Mouse (Mus musculus) ES-E14 (cell line): ENCODE data around the gene Galnt2. TPM values are rescaled to one million over a fixed set of nuclear protein-coding genes. Genes with fewer than 3 reads are reported as not detected.

Source experiments
- DNase-seq: peaks from one replicate; pipeline ENCODE4 v3.0.0-alpha.2; 2013; ENCODE audit warnings: low read depth, low spot score
- H3K27ac ChIP-seq: 2 replicates; pipeline ENCODE4 v1.5.1; 2012; ENCODE audit warnings: low read depth, mild to moderate bottlenecking, low read length, moderate library complexity, mixed read lengths; ENCODE audit not compliant: poor library complexity, insufficient read depth, severe bottlenecking
- H3K36me3 ChIP-seq: 2 replicates; pipeline ENCODE4 v1.6.1; 2012; ENCODE audit warnings: mild to moderate bottlenecking, low read length, moderate library complexity, mixed read lengths; ENCODE audit not compliant: control insufficient read depth, poor library complexity, insufficient read depth, severe bottlenecking
- H3K4me1 ChIP-seq, 2 experiments: fragments of 150-350 bp in 1 of 2; sonication (generic) in 1 of 2; 2 replicates each; pipeline ENCODE4 v1.6.1; 2012; ENCODE audit warnings: low read length in 2 of 2, mild to moderate bottlenecking in 1 of 2, mixed read lengths in 1 of 2; ENCODE audit not compliant: control insufficient read depth in 2 of 2, insufficient read depth in 2 of 2, poor library complexity in 1 of 2
- H3K4me3 ChIP-seq, 2 experiments: fragments of 150-350 bp in 1 of 2; sonication (generic) in 1 of 2; 2 replicates each; pipeline ENCODE4 v1.5.1; 2012; ENCODE audit warnings: low read length in 2 of 2, low read depth in 1 of 2, mild to moderate bottlenecking in 1 of 2, mixed read lengths in 1 of 2; ENCODE audit not compliant: insufficient read depth in 1 of 2, poor library complexity in 1 of 2, severe bottlenecking in 1 of 2
- H3K9ac ChIP-seq: 2 replicates; pipeline ENCODE4 v1.6.1; 2012; ENCODE audit warnings: low read depth, mild to moderate bottlenecking, low read length, mixed read lengths; ENCODE audit not compliant: poor library complexity, insufficient read depth, severe bottlenecking
- H3K9me3 ChIP-seq: fragments of 150-350 bp; sonication (generic); 2 replicates; pipeline ENCODE4 v1.6.1; 2012; ENCODE audit warnings: low read depth, mild to moderate bottlenecking, low read length; ENCODE audit not compliant: control insufficient read depth, insufficient read depth
- CHD2 ChIP-seq: IDR thresholded peaks from 2 replicates; pipeline ENCODE4 v1.6.1; 2014; ENCODE audit warnings: mild to moderate bottlenecking, low read depth, low read length, inconsistent platforms
- HCFC1 ChIP-seq: IDR thresholded peaks from 2 replicates; pipeline ENCODE4 v1.6.1; 2012; ENCODE audit warnings: low read length, inconsistent platforms, borderline replicate concordance; ENCODE audit not compliant: insufficient read depth
- MAFK ChIP-seq: IDR thresholded peaks from 2 replicates; pipeline ENCODE4 v1.6.1; 2014; ENCODE audit warnings: mild to moderate bottlenecking, low read depth, low read length, inconsistent platforms; ENCODE audit not compliant: insufficient read depth
- ZC3H11A ChIP-seq: IDR thresholded peaks from 2 replicates; pipeline ENCODE4 v1.6.1; 2012; ENCODE audit warnings: low read depth, mild to moderate bottlenecking, inconsistent platforms, low read length, borderline replicate concordance
- ZNF384 ChIP-seq: IDR thresholded peaks from 2 replicates; pipeline ENCODE4 v1.6.1; 2012; ENCODE audit warnings: low read depth, low read length, inconsistent platforms
- in situ Hi-C, 2 experiments: fragments of 600-800 bp; cut with MboI; formaldehyde crosslinking; loops; one replicate each; pipeline ENCODE4 v1.15.1; 2025; ENCODE audit warnings: low sequenced_read_pairs in 2 of 2, inconsistent platforms in 1 of 2; ENCODE audit not compliant: unreplicated experiment in 2 of 2
- total RNA-seq: library from RNA; depleted of rRNA; stranded (reverse); fragments of 300-350 nt; gene quantifications from 2 replicates; pipeline ENCODE4 v1.2.3, GENCODE M21; 2012

Galnt2 gene
- total RNA-seq, 1 experiment: 45.6 TPM

GRCm38 (mm10) chr8:124281700-124282541 lies 50.7 kb downstream of the Galnt2 start:
- TF ChIP-seq ZNF384 (no peak), CHD2 (no peak), MAFK (no peak), ZC3H11A (no peak), HCFC1 (no peak)
- H3K9me3 ChIP-seq: no peaks in the 10 kb centered on the region
- H3K4me3 ChIP-seq: no peak overlapping the region
- no peak for DNase-seq
- peaks cover 6 to 33% of the 10 kb centered on the region in 2 experiments; a peak in 2 of 4 replicates for H3K4me1 ChIP-seq
- no peak overlapping the region for H3K27ac ChIP-seq
- in situ Hi-C loops: no loop called here
- H3K36me3 ChIP-seq: no peaks in the 10 kb centered on the region
- no peak overlapping the region for H3K9ac ChIP-seq

GRCm38 (mm10) chr8:124282878-124283630 lies 51.9 kb downstream of the Galnt2 start:
- in situ Hi-C loops: no loop called here
- H3K9ac ChIP-seq: no peak overlapping the region
- H3K36me3 ChIP-seq: no peaks in the 10 kb centered on the region
- TF ChIP-seq MAFK: no peak
- no peak for TF ChIP-seq HCFC1
- no peak for TF ChIP-seq ZNF384
- TF ChIP-seq ZC3H11A: no peak
- no peak for TF ChIP-seq CHD2
- H3K9me3 ChIP-seq: no peaks in the 10 kb centered on the region
- peaks cover 6 to 35% of the 10 kb centered on the region in 2 experiments; a peak in 2 of 4 replicates for H3K4me1 ChIP-seq
- no peak overlapping the region for H3K4me3 ChIP-seq
- no peak for DNase-seq
- no peak overlapping the region for H3K27ac ChIP-seq

GRCm38 (mm10) chr8:124283644-124284332 lies 52.6 kb downstream of the Galnt2 start:
- peak; percentile 22 for DNase-seq
- in situ Hi-C loops: no loop called here
- Histone ChIP-seq H3K4me3 (no peak overlapping the region), H3K9me3 (no peaks in the 10 kb centered on the region), H3K27ac (peak overlapping the region; percentile 36; the same call in 1 of the 2 replicates), H3K9ac (no peak overlapping the region), H3K36me3 (no peaks in the 10 kb centered on the region), H3K4me1 (peaks cover 6 to 35% of the 10 kb centered on the region in 2 experiments; a peak in 2 of 4 replicates)
- TF ChIP-seq CHD2 (no peak), HCFC1 (no peak), MAFK (no peak), ZNF384 (no peak), ZC3H11A (no peak)

GRCm38 (mm10) chr8:124284333-124284711 lies 53.1 kb downstream of the Galnt2 start:
- H3K36me3 ChIP-seq: no peaks in the 10 kb centered on the region
- H3K9ac ChIP-seq: no peak overlapping the region
- in situ Hi-C loops: no loop called here
- no peaks in the 10 kb centered on the region for H3K9me3 ChIP-seq
- no peak for DNase-seq
- peaks cover 6 to 35% of the 10 kb centered on the region in 2 experiments; a peak in 2 of 4 replicates for H3K4me1 ChIP-seq
- no peak overlapping the region for H3K4me3 ChIP-seq
- TF ChIP-seq MAFK (no peak), ZC3H11A (no peak), HCFC1 (no peak), CHD2 (no peak), ZNF384 (no peak)
- no peak overlapping the region for H3K27ac ChIP-seq
